Mouse (Mus musculus) gastrocnemius, postnatal 4 days (tissue): Measurements from ENCODE around the gene Rrp9. TPM values are rescaled to one million over a fixed set of nuclear protein-coding genes. Genes with fewer than 3 reads are reported as not detected.

Experiments used
- DNase-seq, 2 experiments: peaks; one replicate each; pipeline ENCODE4 v3.0.0; 2021 to 2022; ENCODE audit warnings: low spot score in 2 of 2, mixed read lengths in 2 of 2
- total RNA-seq, 2 experiments: library from RNA; stranded (reverse); gene quantifications; 2 replicates each; pipeline ENCODE4 v1.2.3; 2021

The Rrp9 gene
- total RNA-seq, 2 experiments from 2014 or later, result 25.1 to 26.2 TPM

- no peak for DNase-seq
Observed at GRCm38 (mm10) chr9:106512729-106513450, 37.1 kb downstream of the Rrp9 start.

GRCm38 (mm10) chr9:106513566-106513965, 37.8 kb downstream of the Rrp9 start:
- no peak for DNase-seq

- DNase-seq, result no peak
Observed at GRCm38 (mm10) chr9:106514273-106514672, 38.5 kb downstream of the Rrp9 start, which contains the start of gene Iqcf5. Gene Iqcf5 (plus strand): TSS chr9:106514573.

- no peak for DNase-seq
Observed at GRCm38 (mm10) chr9:106519433-106519832, 43.7 kb downstream of the Rrp9 start.

GRCm38 (mm10) chr9:106519909-106520308, 44.1 kb downstream of the Rrp9 start:
- no peak for DNase-seq

- DNase-seq, result no peak
Observed at GRCm38 (mm10) chr9:106531833-106532232, 56.1 kb downstream of the Rrp9 start.

- no peak for DNase-seq
Observed at GRCm38 (mm10) chr9:106534296-106534695, 58.5 kb downstream of the Rrp9 start.

- no peak for DNase-seq
Observed at GRCm38 (mm10) chr9:106534975-106535374, 59.2 kb downstream of the Rrp9 start.

Other genes with a start within 250 kb of the Rrp9 start
- 100 to 1,000 TPM; 127 to 159 TPM for gene Alas1, start 227.3 kb upstream of the Rrp9 start, total RNA-seq
- gene Poc1a, start 194.9 kb upstream of the Rrp9 start, total RNA-seq, result 1 to 10 TPM; 5.4 to 5.8 TPM
- gene Dusp7, start 107.3 kb upstream of the Rrp9 start, total RNA-seq, result 10 to 100 TPM; 23.9 to 25.5 TPM
- 100 to 1,000 TPM; 526 to 599 TPM for gene Rpl29, start 46.5 kb upstream of the Rrp9 start, total RNA-seq
- 10 to 100 TPM; 13.4 to 13.5 TPM for gene Acy1, start 37.6 kb upstream of the Rrp9 start, total RNA-seq
- 10 to 100 TPM in 1 of 2 experiments, 1 to 10 TPM in 1; 8.8 to 10.3 TPM for gene Abhd14b, start 28.5 kb upstream of the Rrp9 start, total RNA-seq
- 10 to 100 TPM; 18.5 to 19.1 TPM for gene Abhd14a, start 28.3 kb upstream of the Rrp9 start, total RNA-seq
- 10 to 100 TPM; 83.6 to 84.9 TPM for gene Pcbp4, start 22.7 kb upstream of the Rrp9 start, total RNA-seq
- under 1 TPM; 0.44 to 0.65 TPM for gene Gpr62, start 10.0 kb upstream of the Rrp9 start, total RNA-seq
- 10 to 100 TPM; 26.4 to 28.1 TPM for gene Parp3, start 986 bp downstream of the Rrp9 start, total RNA-seq
- gene Iqcf1, start 24.0 kb downstream of the Rrp9 start, total RNA-seq, result not detected
- gene Iqcf5, start 38.6 kb downstream of the Rrp9 start, total RNA-seq, result not detected
- gene Iqcf3, start 85.7 kb downstream of the Rrp9 start, total RNA-seq, result not detected
- gene Iqcf4, start 95.0 kb downstream of the Rrp9 start, total RNA-seq, result not detected
- not detected for gene Iqcf6, start 150.6 kb downstream of the Rrp9 start, total RNA-seq
- not detected for gene Grm2, start 180.1 kb downstream of the Rrp9 start, total RNA-seq
- gene Tex264, start 210.0 kb downstream of the Rrp9 start, total RNA-seq, result 10 to 100 TPM; 29.4 to 31.4 TPM